Mouse (Mus musculus): Measurements from ENCODE around the gene Capn7.

Gene Capn7

GRCm38 (mm10) chr14:31395629-31396199 is 59.3 kb downstream of the Capn7 start:
- DNase-seq (ENCODE audit: inconsistent ontology term), result no peak

GRCm38 (mm10) chr14:31396428-31396827 is 60.0 kb downstream of the Capn7 start:
- DNase-seq (ENCODE audit: inconsistent ontology term), result no peak

- no peak for DNase-seq (ENCODE audit: inconsistent ontology term)
These were observed 60.9 kb downstream of the Capn7 start for GRCm38 (mm10) chr14:31397353-31397752.

- DNase-seq (ENCODE audit: inconsistent ontology term), result peak; percentile 56
These were observed 61.6 kb downstream of the Capn7 start for GRCm38 (mm10) chr14:31397791-31398595.

GRCm38 (mm10) chr14:31398819-31399218 is 62.4 kb downstream of the Capn7 start:
- no peak for DNase-seq (ENCODE audit: inconsistent ontology term)

GRCm38 (mm10) chr14:31399271-31399670 is 62.8 kb downstream of the Capn7 start:
- DNase-seq (ENCODE audit: inconsistent ontology term), result no peak

GRCm38 (mm10) chr14:31400246-31400645 is 63.8 kb downstream of the Capn7 start:
- no peak for DNase-seq (ENCODE audit: inconsistent ontology term)

GRCm38 (mm10) chr14:31400896-31401295 is 64.5 kb downstream of the Capn7 start:
- no peak for DNase-seq (ENCODE audit: inconsistent ontology term)

GRCm38 (mm10) chr14:31401918-31402427 is 65.5 kb downstream of the Capn7 start:
- no peak for DNase-seq (ENCODE audit: inconsistent ontology term)

GRCm38 (mm10) chr14:31402693-31403092 is 66.3 kb downstream of the Capn7 start:
- no peak for DNase-seq (ENCODE audit: inconsistent ontology term)

GRCm38 (mm10) chr14:31403556-31403955 is 67.1 kb downstream of the Capn7 start:
- DNase-seq (ENCODE audit: inconsistent ontology term), result peak; percentile 26

- DNase-seq (ENCODE audit: inconsistent ontology term), result peak; percentile 68
These were observed 67.6 kb downstream of the Capn7 start for GRCm38 (mm10) chr14:31403995-31404394.

- no peak for DNase-seq (ENCODE audit: inconsistent ontology term)
These were observed 68.2 kb downstream of the Capn7 start for GRCm38 (mm10) chr14:31404663-31405062.

- no peak for DNase-seq (ENCODE audit: inconsistent ontology term)
These were observed 69.2 kb downstream of the Capn7 start for GRCm38 (mm10) chr14:31405652-31406051.

GRCm38 (mm10) chr14:31406154-31406810 is 69.8 kb downstream of the Capn7 start:
- DNase-seq (ENCODE audit: inconsistent ontology term), result no peak

- no peak for DNase-seq (ENCODE audit: inconsistent ontology term)
These were observed 70.8 kb downstream of the Capn7 start for GRCm38 (mm10) chr14:31407208-31407607.

GRCm38 (mm10) chr14:31407911-31408604 is 71.6 kb downstream of the Capn7 start:
- no peak for DNase-seq (ENCODE audit: inconsistent ontology term)

GRCm38 (mm10) chr14:31408666-31409065 is 72.2 kb downstream of the Capn7 start:
- DNase-seq (ENCODE audit: inconsistent ontology term), result no peak

- DNase-seq (ENCODE audit: inconsistent ontology term), result no peak
These were observed 73.8 kb downstream of the Capn7 start for GRCm38 (mm10) chr14:31410123-31410724.

- no peak for DNase-seq (ENCODE audit: inconsistent ontology term)
These were observed 74.3 kb downstream of the Capn7 start for GRCm38 (mm10) chr14:31410737-31411136.

GRCm38 (mm10) chr14:31412651-31413056 is 76.2 kb downstream of the Capn7 start:
- no peak for DNase-seq (ENCODE audit: inconsistent ontology term)
